Mouse (Mus musculus) regulatory T cell (primary cell): ENCODE results near the gene Abhd13.

ENCODE experiments used
- in situ Hi-C: fragments of 300-600 bp; cut with MboI, MseI; formaldehyde crosslinking; loops from one replicate; pipeline ENCODE4 v1.15.1; 2025; ENCODE audit warnings: high pct_unique_total_duplicates

The Abhd13 gene

GRCm38 (mm10) chr8:9977573-9978314, at the start of gene Abhd13, which contains the start of gene Lig4:
TSS of gene Abhd13 (plus strand) at chr8:9977707.
TSS of gene Lig4 (minus strand) at chr8:9977686.
- in situ Hi-C loops = no loop called here

GRCm38 (mm10) chr8:9929746-9930445, 47.6 kb upstream of the Abhd13 start:
- in situ Hi-C loops = loop anchor here (25.0 kb wide), 1 partner anchor 693 kb away; no protein-coding TSS in a partner anchor

DNA sequence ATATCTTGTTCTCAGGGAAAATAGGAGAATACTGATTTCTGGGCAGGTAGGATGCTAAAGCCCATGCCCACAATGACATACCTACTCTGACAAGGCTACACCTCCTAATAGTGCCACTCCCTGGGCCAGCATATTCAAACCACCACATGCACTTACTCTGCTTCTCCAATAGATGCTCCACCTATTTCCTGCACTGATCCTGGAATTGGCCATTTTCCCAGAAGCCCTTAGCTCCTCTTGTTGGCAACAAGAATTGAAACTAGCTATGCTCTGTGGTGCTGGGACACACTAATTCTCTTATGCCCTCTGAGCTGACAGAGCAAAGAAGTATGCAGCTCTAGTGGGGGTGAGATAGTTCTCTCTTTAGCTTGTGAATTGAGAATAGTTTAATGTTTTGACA, 44.8 kb upstream of the Abhd13 start:
- in situ Hi-C loops = loop anchor here (25.0 kb wide), 1 partner anchor 695 kb away; no protein-coding TSS in a partner anchor

GRCm38 (mm10) chr8:9934891-9935565, 42.5 kb upstream of the Abhd13 start:
- in situ Hi-C loops = loop anchor here (25.0 kb wide), 1 partner anchor 698 kb away; no protein-coding TSS in a partner anchor

DNA sequence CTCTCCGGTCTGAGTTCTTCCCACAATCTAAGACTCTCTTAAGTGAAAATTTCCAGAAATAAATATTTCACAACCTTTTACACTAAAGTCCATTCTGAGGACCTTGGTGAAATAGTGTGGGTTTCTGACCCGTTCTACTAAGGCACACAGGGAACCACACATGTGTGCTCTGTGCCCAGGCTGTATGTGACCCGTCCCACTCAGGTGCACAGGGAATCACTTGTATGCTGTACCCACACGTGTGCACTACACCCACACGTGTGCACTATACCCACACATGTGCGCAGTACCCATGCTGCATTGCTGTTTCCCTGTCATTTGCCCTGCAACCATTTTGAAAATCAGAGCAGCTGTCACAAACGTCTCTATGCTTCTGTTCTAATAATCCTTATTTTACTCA, 41.9 kb upstream of the Abhd13 start:
- in situ Hi-C loops = loop anchor here (25.0 kb wide), 1 partner anchor 698 kb away; no protein-coding TSS in a partner anchor

DNA sequence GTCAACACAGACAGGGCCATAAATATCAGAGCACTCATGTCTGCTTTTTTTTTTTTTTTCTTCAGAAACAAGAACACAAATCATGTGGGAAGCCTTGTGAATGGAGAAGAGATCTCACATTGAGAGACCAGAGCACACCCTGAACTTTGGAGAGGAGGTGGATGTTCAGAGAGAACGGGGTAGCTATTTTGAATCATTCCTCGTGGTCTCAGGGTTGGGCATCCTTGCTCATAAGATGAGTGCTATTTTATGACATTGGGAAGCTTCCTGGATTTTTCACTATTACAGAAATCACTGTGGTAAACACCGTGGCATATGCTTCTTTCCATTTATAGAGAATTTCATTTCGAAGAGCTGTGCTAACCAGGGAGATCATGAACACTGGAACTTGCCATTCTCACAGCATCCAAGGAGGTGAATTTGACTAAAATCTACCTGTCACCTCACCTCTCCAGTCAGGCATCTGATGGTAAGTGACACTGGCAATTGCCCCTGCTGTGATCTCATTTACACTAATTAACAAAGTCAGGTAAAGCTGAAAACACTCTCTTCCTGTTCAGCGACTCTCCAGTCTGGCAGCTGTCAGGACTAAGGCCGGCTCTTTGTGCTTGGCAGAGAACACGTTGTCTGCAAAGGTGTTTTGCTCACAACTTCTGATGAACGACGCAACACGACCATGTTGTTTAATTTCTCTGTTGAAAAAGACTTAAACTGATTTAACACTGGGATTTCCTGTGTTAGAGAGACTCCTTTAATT, 28.2 kb upstream of the Abhd13 start:
- in situ Hi-C loops = loop anchor here (25.0 kb wide), 1 partner anchor 712 kb away; no protein-coding TSS in a partner anchor

- in situ Hi-C loops = no loop called here
Measured at GRCm38 (mm10) chr8:9958338-9958737, 19.2 kb upstream of the Abhd13 start.

DNA sequence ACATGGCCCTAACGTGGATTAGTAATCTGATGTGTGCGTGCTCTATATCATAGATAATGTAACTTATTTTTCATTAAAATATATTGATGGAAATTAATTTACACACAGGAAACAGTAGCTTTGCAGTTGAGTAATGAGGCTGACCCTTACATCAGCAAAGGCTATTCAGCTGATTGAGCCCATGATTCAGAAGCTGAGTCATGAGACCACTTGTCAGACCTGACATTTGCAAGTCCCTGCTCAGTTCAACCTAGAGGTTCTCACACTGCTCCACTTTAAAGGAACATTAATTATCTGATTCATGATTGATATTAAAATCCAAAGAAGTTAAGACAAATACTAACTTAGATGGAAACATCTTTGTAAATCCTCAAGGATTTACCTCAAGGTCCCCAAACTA, 17.6 kb upstream of the Abhd13 start:
- in situ Hi-C loops = no loop called here

GRCm38 (mm10) chr8:9971866-9972265, 5.6 kb upstream of the Abhd13 start:
- in situ Hi-C loops = no loop called here

- in situ Hi-C loops = no loop called here
Measured at GRCm38 (mm10) chr8:9975276-9975675, 2.2 kb upstream of the Abhd13 start.

- in situ Hi-C loops = no loop called here
Measured at GRCm38 (mm10) chr8:9975898-9976611, 1.5 kb upstream of the Abhd13 start.

GRCm38 (mm10) chr8:9977016-9977415, 491 bp upstream of the Abhd13 start:
- in situ Hi-C loops = no loop called here

- in situ Hi-C loops = no loop called here
Measured at GRCm38 (mm10) chr8:9978475-9979230, 1.1 kb downstream of the Abhd13 start.

DNA sequence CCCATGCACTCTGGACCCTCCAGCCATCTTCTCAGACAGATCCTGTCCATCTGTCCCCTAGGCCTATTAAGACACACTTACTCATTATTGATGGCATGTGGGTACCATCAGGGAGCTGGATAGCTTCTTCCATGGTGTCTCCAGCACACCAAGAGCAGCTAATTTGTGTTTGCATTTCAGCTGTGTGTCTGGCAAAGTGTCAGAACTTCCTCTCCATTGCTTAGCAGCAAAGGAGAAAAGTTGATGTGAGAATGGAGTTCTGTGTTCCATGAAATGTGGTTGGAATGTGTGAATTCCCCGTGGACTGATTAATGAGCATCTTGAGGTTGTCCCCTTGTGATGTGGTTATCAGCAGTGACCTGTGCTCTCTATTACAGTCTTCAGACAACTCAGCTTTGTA, 2.2 kb downstream of the Abhd13 start:
- in situ Hi-C loops = loop anchor here (10.0 kb wide), 1 partner anchor 1305 kb away; no protein-coding TSS in a partner anchor

DNA sequence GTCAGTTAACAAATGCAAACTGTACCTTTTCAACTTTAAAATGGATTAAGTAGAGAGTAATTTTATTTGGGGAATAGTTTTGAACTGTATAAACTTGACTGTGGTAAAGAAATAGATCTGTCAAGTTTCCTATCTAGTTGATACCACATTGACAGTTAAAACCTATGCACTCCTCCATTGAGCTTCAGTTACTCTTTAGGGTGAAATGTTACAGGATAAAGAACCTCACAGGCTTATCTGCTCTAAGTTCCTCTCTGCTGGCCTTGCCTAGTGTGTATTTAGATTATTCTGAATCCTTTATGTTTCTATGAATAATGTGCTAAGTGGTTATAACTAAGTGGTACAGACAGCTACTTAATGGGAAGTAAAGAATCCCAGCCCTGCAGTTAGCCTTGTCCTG, 2.7 kb downstream of the Abhd13 start:
- in situ Hi-C loops = loop anchor here (10.0 kb wide), 1 partner anchor 1305 kb away; no protein-coding TSS in a partner anchor

GRCm38 (mm10) chr8:10004115-10004514, 26.6 kb downstream of the Abhd13 start:
- in situ Hi-C loops = no loop called here

GRCm38 (mm10) chr8:10006156-10006985, 28.9 kb downstream of the Abhd13 start, which contains the start of gene Tnfsf13b:
TSS of gene Tnfsf13b (plus strand) at chr8:10006467.
- in situ Hi-C loops = no loop called here

- in situ Hi-C loops = no loop called here
Measured at GRCm38 (mm10) chr8:10006986-10007659, 29.6 kb downstream of the Abhd13 start.
